Mouse (Mus musculus): ENCODE measurements at regions not wholly inside any gene's neighbourhood (a gene's known extent, or its start where the extent isn't known, plus 50 kb on each side); places are given as distances from the start of the nearest gene placed in this dataset.

DNA sequence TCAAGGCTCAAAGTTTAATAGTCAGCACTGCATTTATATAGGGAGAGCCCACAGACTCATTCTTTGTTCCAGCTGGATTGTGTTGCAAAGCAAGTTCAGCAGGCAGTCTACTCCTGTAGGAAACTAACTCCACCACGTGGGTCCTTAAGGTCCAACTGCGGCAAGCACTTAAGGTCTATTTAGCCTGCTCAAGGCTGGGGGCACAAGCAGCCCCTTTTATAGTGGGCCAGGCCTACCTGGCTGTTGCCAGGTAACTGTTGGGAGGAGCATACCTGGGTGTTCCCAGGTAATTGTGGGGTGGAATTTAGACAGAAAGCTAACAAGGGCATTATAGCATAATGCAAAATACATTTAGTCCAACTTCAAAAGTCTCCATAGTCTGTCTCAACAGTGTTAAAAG lies 126.5 kb downstream of the Emp1 start:
- TF ChIP-seq CTCF (IDR thresholded peaks at IDR 0.05; ENCODE audit: extremely low read depth, insufficient read length, insufficient replicate concordance, low read depth, low read length) (no peak), POLR2A (IDR thresholded peaks at IDR 0.05; ENCODE audit: low read depth, low read length) (no peak)

All from small intestine, adult 2 months (tissue).